Mouse (Mus musculus) urinary bladder, postnatal 36 days (tissue): ENCODE measurements around the gene Glce.

Experiments
- DNase-seq, 2 experiments: peaks; one replicate each; pipeline ENCODE4 v3.0.0; 2022; ENCODE audit warnings: low spot score in 2 of 2, mixed read lengths in 1 of 2

The Glce gene

DNA sequence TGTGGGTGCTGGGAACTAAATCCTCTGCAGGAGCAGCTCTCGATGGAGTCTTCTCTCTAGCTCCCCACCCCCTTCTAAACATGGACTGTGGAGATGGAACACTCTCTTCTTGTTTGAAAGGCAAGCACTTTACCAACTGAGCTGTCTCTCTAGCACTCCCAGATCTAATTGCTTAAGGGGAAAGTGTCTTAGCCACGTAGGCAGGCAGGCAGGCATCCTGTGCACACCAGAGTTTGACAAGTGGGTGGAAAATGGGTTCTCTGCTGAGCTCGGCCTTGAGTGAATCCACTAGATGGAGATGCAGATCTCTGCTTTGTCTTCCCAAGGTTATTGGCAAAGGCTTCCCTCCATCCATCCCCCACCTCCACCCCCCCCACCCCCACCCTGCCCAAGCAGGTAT lies 94.4 kb downstream of the Glce start:
- DNase-seq, result no peak

DNA sequence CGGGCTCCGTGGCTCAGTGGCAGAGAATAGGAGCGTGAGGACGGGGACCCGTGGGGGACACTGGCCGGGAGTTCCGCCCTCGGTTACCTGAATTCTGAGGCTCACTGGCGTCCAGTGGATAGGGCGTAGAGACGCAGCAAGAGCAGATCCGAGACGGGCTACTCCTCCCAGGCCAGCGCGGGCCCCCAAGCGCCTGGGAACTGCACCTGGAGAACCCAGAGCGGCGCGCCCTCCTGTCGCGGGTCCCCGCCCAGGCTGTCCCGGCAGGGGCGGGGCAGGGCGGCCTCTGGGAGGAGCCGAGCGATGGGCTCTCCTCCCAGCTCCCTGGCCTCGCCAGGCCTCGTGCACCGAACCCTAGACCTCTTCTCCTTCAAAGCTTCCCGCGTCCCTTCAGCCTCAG lies 95.9 kb downstream of the Glce start, which contains the start of gene Paqr5:
Gene Paqr5 (minus strand): TSS at position 257 of the 400 bp plus-strand sequence.
- DNase-seq, result peak; percentile 76 to 81

GRCm38 (mm10) chr9:62025056-62025455 lies 97.4 kb downstream of the Glce start:
- no peak for DNase-seq

GRCm38 (mm10) chr9:62023879-62024278 lies 98.6 kb downstream of the Glce start:
- no peak for DNase-seq

DNA sequence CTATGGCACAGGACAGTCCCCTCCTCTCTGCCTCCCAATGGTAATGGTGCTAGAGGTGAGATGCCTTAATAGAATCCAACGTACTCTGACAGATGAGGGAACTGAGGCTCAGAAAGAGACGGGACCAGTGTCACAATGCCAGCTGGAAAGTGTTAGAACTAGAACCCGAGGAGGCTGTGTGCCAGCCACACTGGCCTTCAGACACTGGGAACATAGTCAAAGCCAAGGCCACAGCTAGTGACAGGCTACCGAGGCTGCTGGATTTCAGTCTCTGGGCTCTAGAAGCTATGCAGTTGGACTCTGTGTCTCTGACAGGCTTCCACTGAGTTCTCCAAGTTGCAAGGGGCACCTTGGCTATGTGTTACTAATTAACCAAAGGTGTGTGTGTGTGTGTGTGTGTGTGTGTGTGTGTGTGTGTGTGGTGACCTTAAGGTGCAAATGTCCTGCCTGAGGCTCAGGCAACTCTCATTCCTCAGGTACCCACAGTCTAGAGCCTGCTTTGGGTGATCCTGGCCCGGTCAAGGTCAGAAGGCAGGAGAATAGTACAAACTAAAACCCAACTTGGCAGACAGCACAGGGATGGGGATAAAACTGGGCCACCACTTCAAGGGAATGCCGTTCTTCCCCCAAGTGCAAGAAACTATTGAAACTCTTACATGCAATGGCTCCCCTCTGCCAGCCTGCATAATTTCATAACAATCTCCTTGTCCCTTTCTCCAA lies 99.3 kb downstream of the Glce start:
- DNase-seq, result no peak

GRCm38 (mm10) chr9:62021583-62022120 lies 100.8 kb downstream of the Glce start:
- DNase-seq, result peak in 1 of 2 experiments; percentile 38

DNA sequence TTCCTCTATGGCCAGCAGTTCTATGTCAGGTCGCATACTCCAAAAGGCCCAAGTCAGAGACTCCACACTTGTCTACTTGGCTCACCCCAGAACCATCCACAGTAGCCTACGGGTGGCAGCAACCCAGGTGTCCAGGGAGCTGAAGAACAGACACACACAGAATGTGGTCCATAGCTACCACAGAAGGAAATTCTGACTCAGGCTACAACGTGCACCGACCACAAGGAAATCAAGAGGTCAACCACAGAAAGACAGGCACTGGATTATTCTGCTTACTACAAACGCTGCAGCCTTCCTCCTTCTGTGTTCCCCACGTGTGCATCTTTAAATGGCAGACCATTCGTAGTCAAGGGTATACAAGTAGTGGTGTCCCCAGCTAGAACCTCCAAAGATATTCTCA lies 102.2 kb downstream of the Glce start:
- DNase-seq, result no peak

DNA sequence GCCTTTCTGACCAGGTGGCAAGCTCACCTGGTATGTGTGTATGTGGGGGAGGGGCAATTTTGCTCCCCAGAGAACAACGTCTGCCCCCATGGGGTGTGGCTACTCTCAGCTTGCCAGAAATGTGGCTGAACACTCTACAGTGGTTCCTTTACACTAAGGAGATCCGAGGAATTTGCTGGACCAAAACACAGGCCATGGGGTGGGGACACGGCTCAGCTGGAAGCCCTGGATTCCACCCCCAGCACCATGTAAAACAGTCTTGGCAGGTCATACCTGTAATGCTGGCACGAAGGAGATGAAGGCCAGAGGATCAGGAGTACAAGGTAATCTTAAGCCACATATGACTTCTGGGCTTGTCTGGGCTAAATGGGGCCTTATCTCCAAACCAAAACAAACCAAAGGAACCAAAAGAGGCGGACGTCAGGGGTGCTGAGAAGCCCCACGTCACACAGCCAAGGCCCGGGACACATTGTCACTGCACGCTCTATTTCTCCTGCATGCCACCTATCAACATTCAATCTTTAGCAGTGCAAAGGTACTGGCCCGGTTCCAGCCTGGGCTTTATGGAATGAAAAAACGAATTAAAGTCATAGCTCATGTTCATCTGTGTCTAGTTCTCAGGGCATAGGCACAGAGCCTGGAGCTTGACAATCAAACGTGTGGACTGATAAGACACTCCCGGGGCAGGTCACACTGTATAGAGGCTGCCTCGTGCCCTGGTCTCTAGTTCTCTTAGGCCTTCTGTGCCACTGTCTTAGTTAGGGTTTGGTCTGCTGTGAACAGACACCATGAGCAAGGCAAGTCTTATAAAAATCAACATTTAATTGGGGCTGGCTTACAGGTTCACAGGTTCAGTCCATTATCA lies 104.0 kb downstream of the Glce start:
- peak; percentile 82 to 85 for DNase-seq

- DNase-seq, result peak in 1 of 2 experiments; percentile 28
Measured at GRCm38 (mm10) chr9:62017329-62017728, 105.1 kb downstream of the Glce start.

DNA sequence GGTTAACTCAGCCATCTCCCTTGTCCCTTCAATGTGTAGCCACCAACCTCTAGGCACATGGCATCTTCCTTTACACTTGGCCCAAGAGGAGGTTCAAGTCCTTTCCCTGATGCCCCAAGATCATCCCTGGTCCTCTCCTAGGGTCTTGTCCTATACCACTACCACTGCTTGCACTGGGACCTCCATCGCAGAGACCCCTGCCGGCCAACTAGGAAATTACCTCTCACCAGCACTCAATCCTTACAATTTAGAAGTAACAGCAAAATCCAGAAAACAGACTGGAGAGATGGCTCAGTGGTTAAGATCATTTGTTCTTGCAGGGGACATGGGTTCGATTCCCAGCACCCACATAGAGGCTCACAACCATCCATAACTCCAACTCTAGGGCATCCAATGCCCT lies 107.0 kb downstream of the Glce start:
- DNase-seq, result no peak

DNA sequence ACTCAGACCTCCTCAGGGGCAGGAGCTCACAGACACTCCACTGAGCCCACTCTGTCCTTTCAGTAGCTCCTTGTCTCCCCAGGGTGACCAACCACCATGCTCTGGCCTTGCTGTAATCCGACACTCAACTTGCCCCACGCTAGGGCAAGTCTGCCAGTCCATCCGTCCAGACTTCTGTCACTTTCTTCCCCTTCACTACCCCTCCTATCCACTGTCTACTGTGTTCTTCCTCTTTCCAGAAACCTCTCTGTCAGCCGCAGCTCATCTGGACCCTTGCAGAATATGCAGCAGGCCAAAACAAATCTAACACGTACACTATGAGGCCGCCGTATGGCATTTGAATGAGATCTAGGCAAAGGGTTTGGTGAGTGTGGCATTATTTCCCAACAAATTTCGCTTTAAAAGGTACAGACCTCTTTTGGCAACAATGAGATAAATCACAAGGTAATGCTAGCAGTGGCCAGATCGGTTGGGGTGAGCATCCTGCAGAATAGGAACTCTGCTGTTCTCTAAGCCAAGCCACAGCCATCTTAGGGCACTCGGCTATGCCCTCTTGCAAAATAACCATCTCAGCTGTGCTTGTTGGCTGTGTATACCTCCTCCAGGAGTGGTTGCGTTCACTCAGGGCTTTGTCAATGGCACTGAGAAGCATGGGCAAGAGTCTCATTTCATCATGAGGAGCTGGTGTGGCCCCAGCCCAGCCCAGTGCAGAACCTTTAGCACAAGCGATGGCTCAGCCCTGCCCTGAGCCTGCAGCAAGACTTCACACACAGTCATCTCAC lies 108.9 kb downstream of the Glce start:
- DNase-seq, result no peak

DNA sequence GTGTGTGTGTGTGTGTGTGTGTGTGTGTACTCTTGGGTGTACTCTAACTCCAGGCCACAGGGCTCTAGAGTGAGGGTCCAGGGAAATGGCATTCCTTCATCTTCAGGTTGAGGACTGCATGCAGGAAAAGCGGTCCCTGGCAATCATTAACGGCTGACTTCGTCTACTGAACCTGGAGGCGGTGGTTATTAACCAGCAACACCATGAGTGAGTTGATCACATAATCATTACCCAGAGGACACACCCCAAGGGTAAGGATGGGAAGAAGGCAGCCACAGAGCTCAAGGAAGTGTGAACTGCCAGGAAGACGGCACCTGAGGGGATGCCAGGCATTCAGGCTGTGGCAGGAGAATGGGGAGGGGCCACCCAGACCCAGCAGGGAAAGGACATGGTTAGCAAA lies 114.1 kb downstream of the Glce start:
- no peak for DNase-seq
